Mouse (Mus musculus): ENCODE data around the gene Gm44503.

Gm44503 gene

GRCm38 (mm10) chr9:73025818-73026636, 67.4 kb downstream of the Gm44503 start:
- DNase-seq (ENCODE audit: low read depth, low spot score) = no peak

- no peak for DNase-seq (ENCODE audit: low read depth, low spot score)
Observed at GRCm38 (mm10) chr9:73030443-73030842, 71.8 kb downstream of the Gm44503 start.

DNA sequence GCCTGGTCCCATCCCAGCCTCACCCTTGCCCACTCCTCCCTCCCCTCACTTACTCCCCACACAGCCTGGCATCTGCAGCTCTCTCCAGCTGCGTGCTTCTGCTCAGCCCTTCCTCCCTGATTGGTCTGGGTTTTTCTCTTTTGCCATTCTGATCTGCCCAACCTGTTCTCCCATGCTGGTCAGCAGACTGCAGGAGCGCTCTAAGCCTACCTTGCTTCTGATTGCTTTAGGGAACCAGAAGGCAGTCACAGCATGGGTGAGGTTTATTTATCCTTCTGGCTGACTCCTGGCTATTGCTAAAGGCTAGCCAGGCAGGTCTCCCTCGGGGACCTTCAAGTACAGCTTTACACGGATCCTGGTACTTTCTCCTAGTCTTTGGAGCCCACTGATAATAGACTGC, 72.8 kb downstream of the Gm44503 start:
- no peak for DNase-seq (ENCODE audit: low read depth, low spot score)

- no peak for DNase-seq (ENCODE audit: low read depth, low spot score)
Observed at GRCm38 (mm10) chr9:73033406-73033805, 74.8 kb downstream of the Gm44503 start.

DNA sequence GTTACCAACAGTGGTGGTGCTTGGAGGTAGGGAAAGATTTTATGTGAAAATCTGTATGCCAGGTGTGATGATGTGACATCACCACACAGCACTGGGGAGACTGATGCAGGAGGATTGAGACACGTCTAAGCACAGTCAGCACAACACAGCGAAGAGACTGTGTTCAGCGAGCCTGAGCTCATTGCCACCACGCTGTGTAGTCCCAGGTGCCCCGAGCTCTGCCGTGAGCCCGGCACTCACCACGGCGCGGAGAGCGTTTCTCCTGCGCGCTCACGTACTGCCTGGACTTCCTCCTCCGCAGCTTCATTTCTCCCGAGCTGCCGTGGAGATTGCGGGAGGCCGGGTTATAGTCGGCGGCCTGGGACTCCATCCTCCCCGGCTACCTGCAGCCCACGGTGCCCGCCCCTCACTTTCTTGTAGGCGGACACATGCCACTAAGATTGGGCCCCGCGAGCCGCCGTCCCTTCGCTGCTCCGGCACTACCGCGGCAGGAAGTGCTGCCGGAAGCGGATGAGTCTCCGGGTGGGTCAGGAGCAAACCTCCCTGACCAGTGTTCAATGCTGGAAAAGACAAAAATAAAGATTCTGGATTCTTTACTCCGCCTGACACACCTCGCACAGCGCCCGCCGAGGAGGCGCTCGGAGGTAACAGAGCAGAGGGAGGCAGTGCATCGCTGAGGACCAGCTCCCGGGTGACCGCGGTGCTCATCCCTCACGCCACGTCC, 80.7 kb downstream of the Gm44503 start:
- DNase-seq (ENCODE audit: low read depth, low spot score) = peak; percentile 75

GRCm38 (mm10) chr9:73040080-73040479, 81.4 kb downstream of the Gm44503 start, which contains the start of gene Pigb:
TSS of gene Pigb (minus strand) at chr9:73040378.
- DNase-seq (ENCODE audit: low read depth, low spot score) = peak; percentile 19

- peak; percentile 38 for DNase-seq (ENCODE audit: low read depth, low spot score)
Observed at GRCm38 (mm10) chr9:73044146-73045079, 85.8 kb downstream of the Gm44503 start, which contains the start of gene Rab27a. TSS of gene Rab27a (plus strand) at chr9:73044854.

GRCm38 (mm10) chr9:73045204-73045603, 86.6 kb downstream of the Gm44503 start:
- no peak for DNase-seq (ENCODE audit: low read depth, low spot score)

GRCm38 (mm10) chr9:73045711-73046110, 87.1 kb downstream of the Gm44503 start:
- DNase-seq (ENCODE audit: low read depth, low spot score) = no peak

DNA sequence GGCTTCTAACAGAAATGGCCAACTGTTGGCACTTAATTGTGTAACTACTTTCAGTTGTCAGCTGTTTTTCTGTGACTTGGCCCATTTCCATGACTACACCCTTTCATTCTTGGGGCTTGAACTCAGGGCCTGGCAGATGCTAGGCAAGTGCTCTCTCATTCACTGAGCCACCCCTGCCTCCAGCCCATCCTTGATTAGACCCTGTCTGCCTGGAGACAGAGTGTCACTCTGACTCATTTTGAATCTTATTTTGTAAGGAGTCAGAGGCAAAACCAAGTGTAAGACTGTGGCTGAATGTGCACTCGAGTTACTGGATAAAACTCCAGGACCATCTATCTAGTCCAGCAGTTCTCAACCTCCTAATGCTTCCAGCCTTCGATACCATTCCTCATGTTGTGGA, 89.3 kb downstream of the Gm44503 start:
- DNase-seq (ENCODE audit: low read depth, low spot score) = no peak

GRCm38 (mm10) chr9:73048927-73049326, 90.3 kb downstream of the Gm44503 start:
- DNase-seq (ENCODE audit: low read depth, low spot score) = no peak

GRCm38 (mm10) chr9:73049833-73050232, 91.2 kb downstream of the Gm44503 start:
- DNase-seq (ENCODE audit: low read depth, low spot score) = no peak

DNA sequence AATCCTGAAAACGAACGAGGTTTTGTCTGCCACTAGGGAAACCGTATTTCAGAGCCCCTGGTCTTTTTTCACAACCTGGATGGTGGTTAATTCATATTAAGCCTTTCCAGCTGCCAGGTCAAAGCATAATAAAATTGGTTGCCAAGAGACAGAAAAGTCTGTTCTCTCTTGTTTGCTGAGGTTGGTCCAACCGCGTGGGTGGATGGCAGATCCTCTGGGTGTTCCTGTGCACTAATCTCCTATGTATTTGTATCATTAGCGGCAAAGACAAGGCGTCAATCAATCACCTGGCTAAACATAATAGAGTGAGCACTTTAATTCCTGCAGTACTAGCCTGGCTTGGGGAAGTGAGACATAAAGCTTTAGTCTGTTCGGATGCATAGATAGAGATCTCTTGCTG, 92.0 kb downstream of the Gm44503 start:
- no peak for DNase-seq (ENCODE audit: low read depth, low spot score)

- no peak for DNase-seq (ENCODE audit: low read depth, low spot score)
Observed at GRCm38 (mm10) chr9:73055441-73055911, 96.8 kb downstream of the Gm44503 start.

DNA sequence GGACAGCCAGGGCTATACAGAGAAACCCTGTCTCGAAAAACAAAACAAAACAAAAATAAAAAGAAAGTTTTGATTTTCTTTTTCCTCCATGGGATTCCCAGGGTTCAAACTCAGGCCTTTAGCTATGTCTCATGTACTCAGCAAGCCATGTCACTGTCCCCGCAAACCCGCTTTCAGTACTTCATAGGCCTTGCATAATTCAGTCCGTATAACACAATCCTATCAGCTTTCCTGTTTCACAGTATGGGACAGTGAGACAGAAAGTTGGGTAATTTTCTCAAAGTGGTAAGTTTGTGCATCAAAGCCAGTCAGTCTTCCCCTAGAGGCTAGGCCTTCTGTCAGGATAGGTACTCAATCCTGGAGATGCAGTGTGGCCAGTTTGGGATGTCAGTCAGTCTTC, 100.6 kb downstream of the Gm44503 start:
- DNase-seq (ENCODE audit: low read depth, low spot score) = no peak

DNA sequence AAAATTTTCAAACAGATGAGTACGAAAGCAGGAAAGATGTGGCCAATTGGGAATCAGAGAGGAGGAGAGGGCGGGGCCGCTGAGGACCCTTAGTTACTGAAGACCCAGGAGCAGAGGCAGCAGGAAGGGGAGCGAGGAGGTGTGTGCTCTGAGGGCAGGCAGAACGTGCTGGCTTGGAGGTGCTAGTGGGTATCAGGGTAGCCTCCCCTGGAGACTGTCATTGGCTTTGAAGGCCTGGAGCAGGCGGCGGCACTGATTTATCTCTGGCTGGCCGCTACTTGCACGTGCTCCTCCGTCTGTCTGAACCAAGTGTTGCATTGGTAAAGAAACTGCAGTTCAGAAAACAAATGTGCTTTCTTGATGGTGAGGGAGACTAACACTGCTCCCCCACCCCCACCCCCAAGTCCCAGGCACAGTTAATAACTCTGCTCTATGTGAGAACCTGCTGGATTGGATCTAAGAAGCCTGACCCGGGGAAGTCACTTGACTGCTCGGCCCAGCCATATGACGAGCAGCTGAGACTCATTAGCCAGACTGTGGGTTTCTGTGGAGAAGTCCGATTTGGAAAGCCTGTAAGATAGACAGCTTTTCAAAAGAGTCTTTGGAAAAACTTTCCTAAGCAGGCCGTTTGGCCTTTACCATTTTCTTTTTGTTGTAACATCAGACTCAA, 105.1 kb downstream of the Gm44503 start:
- no peak for DNase-seq (ENCODE audit: low read depth, low spot score)
